Mouse (Mus musculus) midbrain, embryonic 11.5 days (tissue): ENCODE measurements around the gene Thpo. TPM values are rescaled to one million over a fixed set of nuclear protein-coding genes. Genes with fewer than 3 reads are reported as not detected.

Source experiments
- ATAC-seq: fragments of 200-750 bp; cut with Nextera tagmentation; 2 replicates; pipeline ENCODE4 v1.8.0; 2017; ENCODE audit warnings: moderate TSS enrichment, moderate library complexity; ENCODE audit not compliant: low FRiP score
- DNase-seq: peaks from one replicate; pipeline ENCODE4 v3.0.0; 2015; ENCODE audit warnings: low spot score; ENCODE audit errors: missing footprints
- H3K27ac ChIP-seq: fragments of 300-500 bp; sonication (generic); 2 replicates; pipeline ENCODE4 v1.5.1; 2014; ENCODE audit warnings: low read depth, low read length
- H3K27me3 ChIP-seq: fragments of 300-500 bp; sonication (generic); 2 replicates; pipeline ENCODE4 v1.6.1; 2014; ENCODE audit warnings: mild to moderate bottlenecking, low read length, moderate library complexity, mixed read lengths; ENCODE audit not compliant: control insufficient read depth, insufficient read depth
- H3K36me3 ChIP-seq: fragments of 300-500 bp; sonication (generic); 2 replicates; pipeline ENCODE4 v1.6.1; 2014; ENCODE audit warnings: mild to moderate bottlenecking, low read length, moderate library complexity, mixed read lengths; ENCODE audit not compliant: control insufficient read depth, insufficient read depth
- H3K4me1 ChIP-seq: fragments of 300-500 bp; sonication (generic); 2 replicates; pipeline ENCODE4 v1.6.1; 2014; ENCODE audit warnings: low read length; ENCODE audit not compliant: control insufficient read depth, insufficient read depth
- H3K4me2 ChIP-seq: fragments of 300-500 bp; sonication (generic); 2 replicates; pipeline ENCODE4 v1.6.1; 2014; ENCODE audit warnings: mild to moderate bottlenecking, moderate library complexity
- H3K4me3 ChIP-seq: fragments of 300-500 bp; sonication (generic); 2 replicates; pipeline ENCODE4 v1.5.1; 2014; ENCODE audit warnings: low read depth, low read length
- H3K9ac ChIP-seq: fragments of 300-500 bp; sonication (generic); 2 replicates; pipeline ENCODE4 v1.6.1; 2014; ENCODE audit warnings: low read length
- H3K9me3 ChIP-seq: fragments of 300-500 bp; sonication (generic); 2 replicates; pipeline ENCODE4 v1.6.1; 2016; ENCODE audit warnings: low read length; ENCODE audit not compliant: control insufficient read depth
- WGBS: fragments of 180-500 bp; shearing (Covaris S2); extraction: QIAGEN DNeasy Blood & Tissue Kit; methylation state at CpG from one replicate; pipeline ENCODE4 v1.1.7; 2014; 5-methylcytosine and 5-hydroxymethylcytosine counted together
- polyA plus RNA-seq: library from polyadenylated mRNA; unstranded; fragments of >200 nt; fragmentation: Nextera tagmentation; extraction: Ambion mirVana; gene quantifications from 2 replicates; pipeline ENCODE4 v1.2.1, GENCODE M21; 2014

Thpo gene
- polyA plus RNA-seq, 1 experiment from 2014 or later = 0.71 TPM

- peaks cover 5% of the 10 kb centered on the region; the same call in 1 of the 2 replicates for H3K36me3 ChIP-seq
These were observed 23.5 kb downstream of the Thpo start for GRCm38 (mm10) chr16:20710810-20711209.

GRCm38 (mm10) chr16:20710370-20710769 lies 23.9 kb downstream of the Thpo start:
- no peak overlapping the region for H3K4me3 ChIP-seq
- no peaks in the 10 kb centered on the region for H3K27me3 ChIP-seq
- H3K4me1 ChIP-seq = peaks cover 10% of the 10 kb centered on the region
- DNase-seq (no peak), ATAC-seq (no peak)
- H3K9me3 ChIP-seq = no peaks in the 10 kb centered on the region
- no peak overlapping the region for H3K4me2 ChIP-seq
- no peak overlapping the region for H3K27ac ChIP-seq
- whole genome bisulfite sequencing = 94% methylated on average over 11 of the region's 11 CpGs
- H3K9ac ChIP-seq = no peak overlapping the region
- H3K36me3 ChIP-seq = peaks cover 5% of the 10 kb centered on the region; the same call in 1 of the 2 replicates

More at GRCm38 (mm10) chr16:20710810-20711209, 23.5 kb downstream of the Thpo start:
- H3K4me3 ChIP-seq = no peak overlapping the region
- H3K27me3 ChIP-seq = no peaks in the 10 kb centered on the region
- ATAC-seq = no peak
- no peak for DNase-seq
- no peak overlapping the region for H3K27ac ChIP-seq
- no peak overlapping the region for H3K9ac ChIP-seq
- H3K4me1 ChIP-seq = peaks cover 11% of the 10 kb centered on the region
- no peak overlapping the region for H3K4me2 ChIP-seq
- H3K9me3 ChIP-seq = no peaks in the 10 kb centered on the region
- WGBS = 91% methylated on average over 4 of the region's 4 CpGs

GRCm38 (mm10) chr16:20708939-20709734 lies 25.2 kb downstream of the Thpo start:
- Histone ChIP-seq H3K4me3 (no peak overlapping the region), H3K9me3 (no peaks in the 10 kb centered on the region), H3K27me3 (no peaks in the 10 kb centered on the region), H3K36me3 (peaks cover 5% of the 10 kb centered on the region; the same call in 1 of the 2 replicates), H3K9ac (no peak overlapping the region), H3K4me1 (no peaks in the 10 kb centered on the region; the same call in 1 of the 2 replicates), H3K27ac (no peak overlapping the region), H3K4me2 (no peak overlapping the region)
- DNase-seq (peak; percentile 98), ATAC-seq (peak; percentile 70)
- 72% methylated on average over 19 of the region's 19 CpGs for WGBS

- no peak overlapping the region for H3K4me2 ChIP-seq
These were observed 25.9 kb downstream of the Thpo start for GRCm38 (mm10) chr16:20708220-20708938.

GRCm38 (mm10) chr16:20706407-20707055 lies 27.8 kb downstream of the Thpo start:
- Histone ChIP-seq H3K27ac (no peak overlapping the region), H3K9ac (no peak overlapping the region), H3K9me3 (no peaks in the 10 kb centered on the region), H3K36me3 (peaks cover 5% of the 10 kb centered on the region; the same call in 1 of the 2 replicates), H3K27me3 (no peaks in the 10 kb centered on the region), H3K4me2 (no peak overlapping the region), H3K4me3 (no peak overlapping the region), H3K4me1 (peaks cover 15% of the 10 kb centered on the region)
- 83% methylated on average over 2 of the region's 2 CpGs for WGBS
- DNase-seq (no peak), ATAC-seq (no peak)

More at GRCm38 (mm10) chr16:20708220-20708938, 25.9 kb downstream of the Thpo start:
- H3K4me1 ChIP-seq = no peaks in the 10 kb centered on the region
- no peaks in the 10 kb centered on the region for H3K27me3 ChIP-seq
- DNase-seq = no peak
- peak; percentile 1; the same call in 1 of the 2 replicates for ATAC-seq
- WGBS = 92% methylated on average over 21 of the region's 21 CpGs
- no peak overlapping the region for H3K4me3 ChIP-seq
- H3K36me3 ChIP-seq = peaks cover 5% of the 10 kb centered on the region; the same call in 1 of the 2 replicates
- no peak overlapping the region for H3K27ac ChIP-seq
- no peaks in the 10 kb centered on the region for H3K9me3 ChIP-seq
- H3K9ac ChIP-seq = no peak overlapping the region

GRCm38 (mm10) chr16:20705786-20706185 lies 28.5 kb downstream of the Thpo start:
- H3K27ac ChIP-seq = no peak overlapping the region
- peaks cover 5% of the 10 kb centered on the region; the same call in 1 of the 2 replicates for H3K36me3 ChIP-seq
- H3K9ac ChIP-seq = no peak overlapping the region
- H3K4me3 ChIP-seq = no peak overlapping the region
- DNase-seq (no peak), ATAC-seq (no peak)
- no peak overlapping the region for H3K4me2 ChIP-seq
- H3K27me3 ChIP-seq = no peaks in the 10 kb centered on the region
- no peaks in the 10 kb centered on the region for H3K9me3 ChIP-seq
- peaks cover 19% of the 10 kb centered on the region for H3K4me1 ChIP-seq
- WGBS = 83% methylated on average over 3 of the region's 3 CpGs

GRCm38 (mm10) chr16:20703699-20704400 lies 30.5 kb downstream of the Thpo start:
- H3K4me3 ChIP-seq = no peak overlapping the region
- no peaks in the 10 kb centered on the region for H3K9me3 ChIP-seq
- H3K4me2 ChIP-seq = no peak overlapping the region
- H3K9ac ChIP-seq = no peak overlapping the region
- DNase-seq (no peak), ATAC-seq (no peak)
- peaks cover 21% of the 10 kb centered on the region for H3K4me1 ChIP-seq
- peaks cover 2% of the 10 kb centered on the region; the same call in 1 of the 2 replicates for H3K36me3 ChIP-seq
- WGBS = 96% methylated on average over 6 of the region's 6 CpGs
- no peaks in the 10 kb centered on the region for H3K27me3 ChIP-seq
- H3K27ac ChIP-seq = no peak overlapping the region

GRCm38 (mm10) chr16:20703071-20703470 lies 31.2 kb downstream of the Thpo start:
- Histone ChIP-seq H3K27ac (no peak overlapping the region), H3K9ac (no peak overlapping the region), H3K4me1 (peaks cover 21% of the 10 kb centered on the region), H3K9me3 (no peaks in the 10 kb centered on the region), H3K36me3 (peaks cover 2% of the 10 kb centered on the region; the same call in 1 of the 2 replicates), H3K27me3 (no peaks in the 10 kb centered on the region), H3K4me2 (no peak overlapping the region), H3K4me3 (no peak overlapping the region)
- DNase-seq = no peak
- 89% methylated on average over 10 of the region's 10 CpGs for WGBS
- no peak for ATAC-seq
